Mouse (Mus musculus): ENCODE measurements at regions not wholly inside any gene's neighbourhood (a gene's known extent, or its start where the extent isn't known, plus 50 kb on each side); places are given as distances from the start of the nearest gene placed in this dataset.
A peak's percentile ranks its signal among the peaks of the same experiment; 100 is the strongest.
"Not testable (repeated sequence)": the region's sequence is repeated elsewhere in the genome, so short reads cannot be mapped to it uniquely, and the experiment has no call there.

DNA sequence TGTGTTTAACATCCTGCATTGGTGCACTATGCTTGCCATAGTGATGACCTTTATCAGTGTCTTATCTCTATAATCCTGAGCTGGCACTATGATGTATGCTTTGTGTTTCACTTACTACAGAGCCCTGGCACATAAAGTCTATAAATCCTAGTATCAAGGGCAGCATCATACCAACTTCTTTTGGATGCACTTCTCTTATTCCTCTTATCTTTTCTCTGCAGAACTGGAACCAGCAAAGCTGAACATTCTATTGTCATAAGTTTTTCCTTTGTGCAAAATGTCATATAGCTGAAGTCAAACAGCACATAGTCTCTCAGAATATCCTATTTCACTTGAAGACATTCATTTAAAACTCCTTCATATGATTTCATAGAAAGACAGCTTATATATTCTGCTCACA is 563.3 kb upstream of the Foxg1 start:
- DNase-seq (ENCODE audit: low spot score) (no peak), ATAC-seq (ENCODE audit: insufficient read depth, low FRiP score, low TSS enrichment) (no peak)
- Histone ChIP-seq H3K4me1 (ENCODE audit: control insufficient read depth, insufficient read depth, low read length) (no peaks in the 10 kb centered on the region), H3K9me3 (ENCODE audit: control insufficient read depth, low read length) (no peaks in the 10 kb centered on the region), H3K4me2 (ENCODE audit: low read depth) (no peak overlapping the region), H3K36me3 (ENCODE audit: control insufficient read depth, insufficient read depth, low read length) (no peaks in the 10 kb centered on the region), H3K9ac (ENCODE audit: low read length) (no peak overlapping the region), H3K27me3 (ENCODE audit: control insufficient read depth, insufficient read depth, low read length) (no peaks in the 10 kb centered on the region), H3K27ac (ENCODE audit: low read depth, low read length) (no peak overlapping the region), H3K4me3 (ENCODE audit: low read depth, low read length) (no peak overlapping the region)

DNA sequence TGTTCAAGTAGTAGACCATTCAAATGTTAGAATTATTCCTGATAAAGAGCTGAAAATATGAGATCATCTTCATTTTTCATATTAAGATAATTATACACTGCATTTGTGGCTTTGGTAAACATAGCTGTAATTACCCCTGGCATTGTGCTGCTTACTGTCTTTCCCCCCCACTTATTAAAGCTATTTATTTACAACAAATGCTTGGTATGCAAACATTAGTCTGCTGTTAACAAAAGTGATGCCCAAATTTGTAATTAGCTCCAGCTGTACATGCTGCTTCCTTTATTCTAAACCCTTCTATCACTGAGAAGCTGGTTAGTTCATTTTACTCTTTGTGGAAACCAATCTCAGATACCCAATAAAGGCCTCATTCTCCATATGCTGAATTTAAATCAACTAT is 562.3 kb upstream of the Foxg1 start:
- DNase-seq (ENCODE audit: low spot score), result no peak
- ATAC-seq (ENCODE audit: insufficient read depth, low FRiP score, low TSS enrichment), result no peak
- H3K9ac ChIP-seq (ENCODE audit: low read length), result no peak overlapping the region

DNA sequence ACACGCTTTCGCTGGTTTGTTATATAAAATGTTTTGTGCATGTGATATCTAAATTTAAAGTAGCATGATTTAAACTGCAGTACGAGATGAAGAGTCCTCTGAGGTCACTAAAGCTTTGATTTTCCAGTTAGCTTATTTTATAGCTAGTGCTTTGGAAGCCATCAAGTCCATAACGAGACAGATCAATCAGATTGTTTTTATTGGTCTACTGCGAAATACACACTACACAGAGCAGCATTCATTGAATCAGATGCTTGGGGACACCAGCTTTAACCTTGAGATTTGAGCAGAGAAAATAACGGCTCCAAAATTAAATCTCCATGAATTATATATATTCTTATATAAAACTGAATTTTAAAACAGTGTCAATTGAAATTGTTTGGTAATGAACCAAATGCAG is 556.2 kb upstream of the Foxg1 start:
- Histone ChIP-seq H3K9ac (ENCODE audit: low read length) (no peak overlapping the region), H3K4me3 (ENCODE audit: low read depth, low read length) (no peak overlapping the region), H3K36me3 (ENCODE audit: control insufficient read depth, insufficient read depth, low read length) (no peaks in the 10 kb centered on the region), H3K27me3 (ENCODE audit: control insufficient read depth, insufficient read depth, low read length) (no peaks in the 10 kb centered on the region), H3K4me2 (ENCODE audit: low read depth) (no peak overlapping the region), H3K27ac (ENCODE audit: low read depth, low read length) (no peak overlapping the region), H3K4me1 (ENCODE audit: control insufficient read depth, insufficient read depth, low read length) (no peaks in the 10 kb centered on the region), H3K9me3 (ENCODE audit: control insufficient read depth, low read length) (no peaks in the 10 kb centered on the region)
- DNase-seq (ENCODE audit: low spot score) (no peak), ATAC-seq (ENCODE audit: insufficient read depth, low FRiP score, low TSS enrichment) (no peak)
- WGBS, result 81% methylated on average over 6 of the region's 6 CpGs

More for the DNA sequence above, 562.3 kb upstream of the Foxg1 start:
- Histone ChIP-seq H3K9me3 (ENCODE audit: control insufficient read depth, low read length) (no peaks in the 10 kb centered on the region), H3K4me3 (ENCODE audit: low read depth, low read length) (no peak overlapping the region), H3K36me3 (ENCODE audit: control insufficient read depth, insufficient read depth, low read length) (no peaks in the 10 kb centered on the region), H3K4me1 (ENCODE audit: control insufficient read depth, insufficient read depth, low read length) (no peaks in the 10 kb centered on the region), H3K27ac (ENCODE audit: low read depth, low read length) (no peak overlapping the region), H3K27me3 (ENCODE audit: control insufficient read depth, insufficient read depth, low read length) (no peaks in the 10 kb centered on the region), H3K4me2 (ENCODE audit: low read depth) (no peak overlapping the region)

DNA sequence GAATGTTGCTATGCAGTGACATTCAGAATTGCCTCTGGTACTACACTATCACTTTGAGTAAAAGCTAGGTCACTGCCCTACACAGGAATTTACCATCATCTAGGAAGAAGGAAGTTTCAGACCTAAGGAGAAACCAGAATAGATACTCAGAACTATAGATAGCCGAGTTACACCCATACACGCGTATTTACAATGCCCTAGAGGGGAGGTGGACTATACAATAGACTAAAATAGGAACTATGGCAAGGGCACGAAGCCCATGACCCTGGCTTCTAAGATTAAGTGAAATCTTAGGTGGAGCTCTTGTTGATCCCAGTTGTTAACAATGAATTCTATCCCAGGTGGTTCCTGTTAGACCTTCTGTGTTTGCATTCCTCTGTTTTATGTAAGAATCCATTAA is 529.1 kb upstream of the Foxg1 start:
- H3K27ac ChIP-seq (ENCODE audit: low read depth, low read length); H3K9me3 ChIP-seq (ENCODE audit: control insufficient read depth, low read length); H3K36me3 ChIP-seq (ENCODE audit: control insufficient read depth, insufficient read depth, low read length); H3K9ac ChIP-seq (ENCODE audit: low read length); DNase-seq (ENCODE audit: low spot score); ATAC-seq (ENCODE audit: insufficient read depth, low FRiP score, low TSS enrichment); H3K4me2 ChIP-seq (ENCODE audit: low read depth); H3K4me3 ChIP-seq (ENCODE audit: low read depth, low read length); H3K27me3 ChIP-seq (ENCODE audit: control insufficient read depth, insufficient read depth, low read length); H3K4me1 ChIP-seq (ENCODE audit: control insufficient read depth, insufficient read depth, low read length): not testable (repeated sequence)
- WGBS, result 86% methylated on average over 4 of the region's 4 CpGs

DNA sequence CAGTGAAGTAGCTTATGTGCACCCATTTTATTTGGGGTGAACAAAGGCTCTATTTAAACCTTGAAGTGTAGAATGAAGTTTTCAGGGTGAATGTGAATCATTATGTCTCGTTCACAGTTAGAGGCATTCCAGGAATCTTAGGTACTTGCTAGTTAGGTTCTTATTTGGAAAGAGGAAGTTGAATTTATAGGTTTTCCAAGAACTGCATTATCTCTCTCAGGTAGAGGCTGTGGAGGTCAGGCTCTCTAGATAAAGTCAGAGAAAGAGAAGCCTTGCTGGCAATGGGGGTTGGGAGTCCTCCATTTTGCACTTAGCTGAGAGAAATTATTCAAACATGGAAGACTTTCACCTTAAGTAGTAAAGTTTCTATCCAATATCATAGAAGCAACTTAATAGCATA is 528.4 kb upstream of the Foxg1 start:
- Histone ChIP-seq H3K36me3 (ENCODE audit: control insufficient read depth, insufficient read depth, low read length) (no peaks in the 10 kb centered on the region), H3K27me3 (ENCODE audit: control insufficient read depth, insufficient read depth, low read length) (no peaks in the 10 kb centered on the region), H3K4me1 (ENCODE audit: control insufficient read depth, insufficient read depth, low read length) (no peaks in the 10 kb centered on the region), H3K4me3 (ENCODE audit: low read depth, low read length) (no peak overlapping the region), H3K27ac (ENCODE audit: low read depth, low read length) (no peak overlapping the region), H3K9me3 (ENCODE audit: control insufficient read depth, low read length) (no peaks in the 10 kb centered on the region), H3K4me2 (ENCODE audit: low read depth) (no peak overlapping the region), H3K9ac (ENCODE audit: low read length) (no peak overlapping the region)
- ATAC-seq (ENCODE audit: insufficient read depth, low FRiP score, low TSS enrichment), result no peak
- WGBS, result 78% methylated on average over 1 of the region's 1 CpGs
- DNase-seq (ENCODE audit: low spot score), result no peak

DNA sequence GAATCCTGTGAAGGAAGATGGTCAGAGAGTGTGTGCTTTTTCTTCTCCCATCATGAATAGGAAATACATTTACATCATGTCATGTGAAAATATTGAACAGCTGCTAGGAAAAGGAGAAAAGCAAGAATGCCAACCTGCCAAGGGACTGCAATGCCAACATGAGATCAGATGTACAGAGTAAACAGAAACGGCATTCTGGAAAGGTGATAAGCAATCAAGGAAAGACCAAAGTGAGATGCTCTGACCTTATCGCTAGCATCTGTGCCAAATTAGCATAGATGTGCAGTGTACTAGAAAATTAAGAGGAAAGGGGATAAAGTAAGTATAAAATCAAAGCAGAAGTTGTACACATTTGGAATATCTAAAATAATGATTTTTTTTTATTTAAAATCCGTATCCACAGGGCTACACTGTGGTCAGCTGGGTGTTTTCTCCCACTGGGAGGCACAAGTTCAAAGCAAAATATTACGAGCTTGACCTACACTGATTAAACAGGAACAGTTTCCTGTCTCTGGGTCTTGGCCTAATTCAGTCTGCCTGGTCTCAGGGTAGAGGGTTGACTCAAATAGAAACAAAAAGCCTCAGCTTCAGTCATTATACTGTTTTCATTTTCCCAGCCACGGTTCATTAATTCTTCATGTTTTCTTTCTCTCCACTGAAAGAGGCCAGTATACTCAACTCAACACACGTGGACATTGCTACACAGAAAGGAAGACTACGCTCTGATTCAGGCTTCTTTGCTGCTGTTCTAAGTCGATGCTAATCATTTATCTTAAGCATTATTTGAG is 504.0 kb upstream of the Foxg1 start:
- Histone ChIP-seq H3K36me3 (ENCODE audit: control insufficient read depth, insufficient read depth, low read length) (no peaks in the 10 kb centered on the region), H3K27me3 (ENCODE audit: control insufficient read depth, insufficient read depth, low read length) (no peaks in the 10 kb centered on the region), H3K27ac (ENCODE audit: low read depth, low read length) (no peak overlapping the region), H3K4me1 (ENCODE audit: control insufficient read depth, insufficient read depth, low read length) (no peaks in the 10 kb centered on the region), H3K9ac (ENCODE audit: low read length) (no peak overlapping the region), H3K9me3 (ENCODE audit: control insufficient read depth, low read length) (no peaks in the 10 kb centered on the region), H3K4me3 (ENCODE audit: low read depth, low read length) (no peak overlapping the region), H3K4me2 (ENCODE audit: low read depth) (no peak overlapping the region)
- WGBS, result 47% methylated on average over 8 of the region's 8 CpGs
- DNase-seq (ENCODE audit: low spot score) (no peak), ATAC-seq (ENCODE audit: insufficient read depth, low FRiP score, low TSS enrichment) (peak; percentile 69)

Measured in neural tube, embryonic 11.5 days (tissue).